Mouse (Mus musculus) ES-Bruce4 (cell line): ENCODE results near the gene Dab1.

ENCODE experiments used
- CTCF ChIP-seq: IDR thresholded peaks from one replicate; pipeline ENCODE4 v1.8.1; 2011; ENCODE audit warnings: low read depth, low read length
- EP300 ChIP-seq: IDR thresholded peaks from 2 replicates; pipeline ENCODE4 v1.6.1; 2011; ENCODE audit warnings: low read depth, low read length; ENCODE audit not compliant: insufficient read depth
- POLR2A ChIP-seq: IDR thresholded peaks from one replicate; pipeline ENCODE4 v1.8.1; 2011; ENCODE audit warnings: low read length; ENCODE audit not compliant: insufficient read depth

GRCm38 (mm10) chr4:104625316-104625715 is 1006.2 kb downstream of the Dab1 start:
- TF ChIP-seq CTCF: no peak
- no peak for TF ChIP-seq POLR2A
- TF ChIP-seq EP300: no peak
